Mouse (Mus musculus) hindbrain, embryonic 15.5 days (tissue): ENCODE measurements at regions not wholly inside any gene's neighbourhood (a gene's known extent, or its start where the extent isn't known, plus 50 kb on each side); places are given as distances from the start of the nearest gene placed in this dataset.

ENCODE experiments used
- ATAC-seq: fragments of 200-750 bp; cut with Nextera tagmentation; 2 replicates; pipeline ENCODE4 v1.8.0; 2017; ENCODE audit warnings: low read depth, moderate number of reproducible peaks, moderate TSS enrichment; ENCODE audit not compliant: low FRiP score
- H3K27ac ChIP-seq: fragments of 300-500 bp; sonication (generic); replicated peaks from 2 replicates; pipeline ENCODE4 v1.5.1; 2015; ENCODE audit warnings: mild to moderate bottlenecking, inconsistent platforms
- H3K27me3 ChIP-seq: fragments of 300-500 bp; sonication (generic); 2 replicates; pipeline ENCODE4 v1.6.1; 2015; ENCODE audit warnings: control low read depth, inconsistent platforms
- H3K36me3 ChIP-seq: fragments of 300-500 bp; sonication (generic); 2 replicates; pipeline ENCODE4 v1.6.1; 2015; ENCODE audit warnings: control low read depth, inconsistent platforms
- H3K4me1 ChIP-seq: fragments of 300-500 bp; sonication (generic); replicated peaks from 2 replicates; pipeline ENCODE4 v1.6.1; 2015; ENCODE audit warnings: control low read depth, inconsistent platforms
- H3K4me2 ChIP-seq: fragments of 300-500 bp; sonication (generic); 2 replicates; pipeline ENCODE4 v1.6.1; 2015; ENCODE audit warnings: moderate library complexity, mild to moderate bottlenecking, inconsistent platforms
- H3K4me3 ChIP-seq: fragments of 300-500 bp; sonication (generic); 2 replicates; pipeline ENCODE4 v1.5.1; 2015; ENCODE audit warnings: mild to moderate bottlenecking, inconsistent platforms
- H3K9ac ChIP-seq: fragments of 300-500 bp; sonication (generic); 2 replicates; pipeline ENCODE4 v1.6.1; 2015; ENCODE audit warnings: inconsistent platforms
- H3K9me3 ChIP-seq: fragments of 300-500 bp; sonication (generic); 2 replicates; pipeline ENCODE4 v1.6.1; 2016; ENCODE audit warnings: control low read depth, inconsistent platforms
- WGBS: fragments of 180-500 bp; shearing (Covaris S2); methylation state at CpG from one replicate; pipeline ENCODE4 v1.1.7; 2015; 5-methylcytosine and 5-hydroxymethylcytosine counted together

DNA sequence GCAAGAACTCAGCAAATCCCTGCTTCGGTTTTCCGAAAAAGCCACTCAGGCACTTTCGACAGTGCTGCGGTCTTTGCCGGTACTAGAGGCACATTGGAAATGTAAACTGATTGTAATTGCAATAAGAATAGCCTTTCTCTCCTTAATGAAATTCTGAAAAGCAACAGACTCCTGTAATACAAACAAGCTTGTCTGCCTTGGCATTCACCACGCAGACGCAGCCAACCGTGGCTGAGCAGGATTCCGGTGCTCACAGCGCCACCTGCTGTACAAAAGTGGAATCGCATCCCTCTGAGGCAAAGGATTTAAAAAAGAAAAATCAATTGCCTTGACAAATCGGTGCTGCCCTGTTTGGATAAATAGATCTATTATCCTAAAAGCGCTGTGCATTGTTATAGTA, 2395.2 kb upstream of the 5930422O12Rik start:
- Histone ChIP-seq H3K4me1 (peaks cover 10% of the 10 kb centered on the region), H3K9me3 (no peaks in the 10 kb centered on the region), H3K27ac (peak overlapping the region; percentile 81), H3K4me3 (peak overlapping the region; percentile 38), H3K9ac (peak overlapping the region; percentile 45), H3K27me3 (no peaks in the 10 kb centered on the region), H3K4me2 (peak overlapping the region; percentile 60), H3K36me3 (no peaks in the 10 kb centered on the region)
- peak; percentile 53 for ATAC-seq
- 1% methylated on average over 13 of the region's 13 CpGs for WGBS

DNA sequence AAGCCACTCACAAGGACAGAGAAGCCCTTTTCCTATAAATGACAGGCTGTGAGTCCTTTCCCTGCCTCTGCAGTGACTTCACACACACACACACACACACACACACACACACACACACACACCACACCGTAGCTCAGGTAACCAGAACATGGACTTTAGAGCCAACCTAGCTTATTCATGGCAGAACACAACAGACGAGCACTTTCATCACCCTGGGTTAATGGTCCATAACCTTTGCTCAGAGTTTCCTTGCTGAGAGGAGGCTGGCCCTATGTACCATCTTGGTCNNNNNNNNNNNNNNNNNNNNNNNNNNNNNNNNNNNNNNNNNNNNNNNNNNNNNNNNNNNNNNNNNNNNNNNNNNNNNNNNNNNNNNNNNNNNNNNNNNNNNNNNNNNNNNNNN, 2391.6 kb upstream of the 5930422O12Rik start:
- H3K9ac ChIP-seq: no peak overlapping the region
- no peak overlapping the region for H3K27ac ChIP-seq
- H3K4me2 ChIP-seq: no peak overlapping the region
- no peaks in the 10 kb centered on the region for H3K36me3 ChIP-seq
- WGBS: 55% methylated on average over 2 of the region's 2 CpGs
- no peak for ATAC-seq
- H3K27me3 ChIP-seq: no peaks in the 10 kb centered on the region
- H3K4me3 ChIP-seq: no peak overlapping the region
- H3K4me1 ChIP-seq: peaks cover 7% of the 10 kb centered on the region
- H3K9me3 ChIP-seq: no peaks in the 10 kb centered on the region
